Mouse (Mus musculus) cerebellum, adult 2 months (tissue): ENCODE measurements around the gene Fthl17c.
"Not testable (repeated sequence)": the region's sequence is repeated elsewhere in the genome, so short reads cannot be mapped to it uniquely, and the experiment has no call there.

Experiments
- CTCF ChIP-seq: fragments of 200-500 bp; IDR thresholded peaks from 2 replicates; pipeline ENCODE4 v1.5.1; 2011; ENCODE audit warnings: low read depth, mild to moderate bottlenecking, control low read depth, low read length, moderate library complexity, borderline replicate concordance; ENCODE audit not compliant: insufficient read depth
- POLR2A ChIP-seq: fragments of 200-500 bp; IDR thresholded peaks from 2 replicates; pipeline ENCODE4 v1.6.1; 2011; ENCODE audit warnings: low read length, control low read depth, borderline replicate concordance; ENCODE audit not compliant: insufficient read depth

GRCm38 (mm10) chrX:8976459-8976858 lies at the start of gene Fthl17c:
- not testable (repeated sequence) for TF ChIP-seq POLR2A, CTCF
